Mouse (Mus musculus): ENCODE data around the gene Myo18a. TPM values are rescaled to one million over a fixed set of nuclear protein-coding genes. Genes with fewer than 3 reads are reported as not detected.

Gene Myo18a
- polyA plus RNA-seq, 1 experiment from 2014 or later: 44.9 TPM

DNA sequence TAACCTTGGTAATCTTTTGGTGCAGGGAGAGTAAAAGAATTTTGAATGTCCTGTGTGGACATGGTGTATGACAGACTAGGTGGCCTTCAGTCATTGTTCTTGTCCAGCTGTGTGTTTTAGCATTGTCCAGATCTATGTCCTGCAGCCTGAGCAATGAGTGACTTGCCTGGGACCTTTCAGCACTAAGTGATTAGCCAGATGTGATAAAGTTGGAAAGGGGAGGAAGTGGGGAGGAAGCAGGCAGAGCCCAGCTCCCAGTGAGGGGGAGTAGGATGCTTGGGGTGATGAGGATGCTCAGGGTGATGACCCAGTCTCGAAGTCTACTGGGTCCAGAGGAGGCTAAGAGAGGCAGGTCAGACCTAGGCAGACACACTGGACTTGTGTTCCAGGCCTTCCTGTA, 16.2 kb downstream of the Myo18a start:
- no peak overlapping the region for H3K4me2 ChIP-seq (ENCODE audit: low read depth, low read length)
- WGBS: 83% methylated on average over 1 of the region's 1 CpGs
- peaks cover 25% of the 10 kb centered on the region for H3K4me1 ChIP-seq (ENCODE audit: control insufficient read depth, insufficient read depth, low read length)
- H3K9me3 ChIP-seq (replicated peaks; ENCODE audit: control insufficient read depth, low read length): no peaks in the 10 kb centered on the region
- no peak overlapping the region for H3K9ac ChIP-seq (ENCODE audit: low read length)
- ATAC-seq (ENCODE audit: insufficient read depth, low FRiP score): no peak
- no peak overlapping the region for H3K27ac ChIP-seq (ENCODE audit: low read length)
- H3K36me3 ChIP-seq (ENCODE audit: control insufficient read depth, insufficient read depth, low read length): 0 out of 2 replicates have a peak, but pooled peaks cover 7% of the 10 kb centered on the region
- H3K27me3 ChIP-seq (ENCODE audit: control insufficient read depth, insufficient read depth, low read length): no peaks in the 10 kb centered on the region
- H3K4me3 ChIP-seq (replicated peaks; ENCODE audit: low read length): no peak overlapping the region

DNA sequence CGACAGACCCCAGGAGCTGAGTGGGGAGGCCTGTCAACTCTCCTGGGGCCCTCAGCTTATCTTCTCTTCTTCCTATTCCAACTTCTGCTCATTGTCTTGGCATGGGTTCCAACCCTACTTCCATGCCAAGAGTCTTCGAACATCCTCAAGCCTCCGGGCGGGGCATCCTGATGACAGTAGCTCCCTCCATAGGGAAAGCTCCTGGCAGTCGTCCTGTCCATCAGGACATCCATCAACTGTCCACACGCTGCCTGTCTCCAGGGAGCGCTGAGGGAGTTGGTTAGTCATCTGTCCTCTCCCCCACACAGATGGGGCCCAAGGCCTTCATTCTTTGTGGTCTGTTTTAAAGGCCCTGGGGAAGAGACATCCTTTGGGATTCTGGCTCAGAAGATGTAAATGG, 18.0 kb downstream of the Myo18a start:
- H3K27me3 ChIP-seq (ENCODE audit: control insufficient read depth, insufficient read depth, low read length): no peaks in the 10 kb centered on the region
- H3K9ac ChIP-seq (ENCODE audit: low read length): no peak overlapping the region
- no peak for ATAC-seq (ENCODE audit: insufficient read depth, low FRiP score)
- H3K4me3 ChIP-seq (replicated peaks; ENCODE audit: low read length): no peak overlapping the region
- H3K9me3 ChIP-seq (replicated peaks; ENCODE audit: control insufficient read depth, low read length): no peaks in the 10 kb centered on the region
- H3K27ac ChIP-seq (ENCODE audit: low read length): no peak overlapping the region
- H3K4me2 ChIP-seq (ENCODE audit: low read depth, low read length): no peak overlapping the region
- peaks cover 36% of the 10 kb centered on the region for H3K4me1 ChIP-seq (ENCODE audit: control insufficient read depth, insufficient read depth, low read length)
- 60% methylated on average over 7 of the region's 7 CpGs for WGBS
- H3K36me3 ChIP-seq (ENCODE audit: control insufficient read depth, insufficient read depth, low read length): 0 out of 2 replicates have a peak, but pooled peaks cover 7% of the 10 kb centered on the region

DNA sequence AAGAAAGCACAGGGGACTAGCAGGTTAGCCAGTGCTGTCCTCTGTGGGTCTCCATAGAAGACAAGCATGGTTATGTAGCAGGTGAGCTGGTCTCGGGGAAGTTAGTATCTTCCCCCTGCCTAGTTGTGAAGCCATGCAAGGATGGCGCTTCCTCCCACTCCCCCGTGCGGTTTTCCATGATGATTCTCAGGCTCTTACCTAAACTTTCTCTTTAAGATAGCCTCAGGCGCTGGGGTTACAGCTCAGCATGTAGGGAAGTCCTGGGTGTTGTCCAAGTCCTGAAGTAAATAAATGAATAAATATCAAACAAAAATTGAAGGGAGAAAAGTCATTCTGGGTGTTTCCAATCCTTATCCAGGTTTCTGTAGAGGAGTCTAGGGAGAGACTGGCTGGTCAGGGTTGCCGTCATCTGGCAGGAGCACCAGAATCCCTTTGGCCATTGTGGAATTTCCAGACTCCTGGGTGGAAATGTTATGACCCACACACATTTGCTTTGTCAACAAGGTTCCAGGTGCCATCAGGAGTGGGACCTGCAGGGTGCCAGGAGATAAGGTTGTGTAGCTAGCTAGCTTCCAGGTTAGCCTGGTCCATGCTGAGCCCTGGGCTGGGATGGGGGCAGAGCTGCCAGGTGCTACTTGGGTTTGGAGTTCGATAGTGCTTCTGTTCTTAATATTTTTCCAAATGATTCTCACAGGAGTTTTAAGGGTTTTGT, 19.2 kb downstream of the Myo18a start:
- Histone ChIP-seq H3K9ac (ENCODE audit: low read length) (no peak overlapping the region), H3K4me1 (ENCODE audit: control insufficient read depth, insufficient read depth, low read length) (peaks cover 40% of the 10 kb centered on the region), H3K9me3 (replicated peaks; ENCODE audit: control insufficient read depth, low read length) (no peaks in the 10 kb centered on the region), H3K4me3 (replicated peaks; ENCODE audit: low read length) (no peak overlapping the region), H3K27me3 (ENCODE audit: control insufficient read depth, insufficient read depth, low read length) (no peaks in the 10 kb centered on the region), H3K27ac (ENCODE audit: low read length) (no peak overlapping the region), H3K4me2 (ENCODE audit: low read depth, low read length) (no peak overlapping the region), H3K36me3 (ENCODE audit: control insufficient read depth, insufficient read depth, low read length) (0 out of 2 replicates have a peak, but pooled peaks cover 7% of the 10 kb centered on the region)
- no peak for ATAC-seq (ENCODE audit: insufficient read depth, low FRiP score)
- 77% methylated on average over 7 of the region's 7 CpGs for WGBS

DNA sequence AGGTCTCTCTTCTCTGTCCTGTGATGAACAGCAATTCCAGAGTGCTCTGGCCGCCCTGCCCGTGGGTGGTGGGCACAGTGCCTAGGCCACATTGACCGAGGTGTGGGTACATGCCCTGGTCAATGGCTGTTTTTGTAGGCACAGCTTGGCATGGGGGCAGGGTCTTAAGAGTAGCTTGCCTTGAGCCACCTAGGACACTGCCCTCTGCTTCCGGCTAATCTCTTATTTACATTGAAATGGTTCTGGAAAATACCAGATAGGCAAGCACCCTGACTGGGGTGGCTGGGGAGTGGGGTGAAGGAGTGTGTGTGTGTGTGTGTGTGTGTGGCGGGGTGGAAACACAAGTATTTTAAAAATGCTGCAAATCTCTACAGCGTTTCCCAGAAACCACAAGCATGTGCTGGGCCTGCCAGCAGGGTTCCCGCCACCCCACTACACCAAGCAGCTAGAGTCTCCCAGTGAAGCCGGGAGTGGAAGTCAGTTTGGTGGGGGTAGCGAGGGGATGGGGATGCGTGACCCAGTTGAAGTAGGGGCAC, 20.2 kb downstream of the Myo18a start:
- no peak overlapping the region for H3K4me2 ChIP-seq (ENCODE audit: low read depth, low read length)

DNA sequence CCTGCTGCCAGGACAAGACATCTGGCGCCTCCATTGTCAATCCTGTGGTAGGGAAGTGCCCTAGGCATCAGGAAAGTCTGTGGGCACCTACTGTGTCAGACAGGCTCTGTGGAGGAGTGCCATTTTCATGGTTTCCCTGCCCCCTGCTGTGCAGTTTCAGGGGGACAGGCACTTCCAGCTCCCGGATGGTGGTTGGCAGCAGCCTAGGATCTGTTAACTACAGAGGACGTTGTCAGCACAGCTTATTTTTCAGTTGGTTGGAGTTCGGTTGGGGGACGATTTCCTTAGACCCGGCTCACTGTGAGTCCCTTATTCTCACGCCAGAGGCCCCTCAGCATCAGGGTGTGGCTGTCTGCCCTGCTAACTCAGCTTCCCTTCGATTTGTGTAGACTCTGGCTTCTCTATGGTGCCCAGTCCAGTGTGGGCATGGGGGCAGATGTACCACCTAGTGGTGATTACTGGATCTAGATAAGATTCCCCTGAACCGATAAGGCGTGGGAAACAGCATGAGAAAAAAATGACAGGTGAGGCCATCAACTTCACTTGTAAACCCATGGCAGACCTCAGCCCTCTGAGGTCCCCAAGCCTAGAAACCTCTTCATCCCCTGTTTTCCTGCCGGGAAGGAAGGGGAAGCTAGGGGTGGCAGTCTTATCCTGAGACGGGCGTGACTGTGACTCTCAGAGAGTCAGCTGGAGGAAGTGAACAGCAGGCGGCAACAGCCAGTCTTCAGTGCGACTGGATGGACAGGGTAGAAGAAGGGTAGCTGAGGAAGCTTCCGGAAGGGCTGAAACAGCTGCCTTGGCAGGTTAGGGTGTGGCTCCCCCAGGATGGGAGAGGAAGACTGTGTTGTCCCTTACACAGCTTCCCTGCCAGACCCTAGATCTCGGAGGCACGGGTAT, 21.0 kb downstream of the Myo18a start:
- Histone ChIP-seq H3K27me3 (ENCODE audit: control insufficient read depth, insufficient read depth, low read length) (no peaks in the 10 kb centered on the region), H3K4me3 (replicated peaks; ENCODE audit: low read length) (no peak overlapping the region), H3K36me3 (ENCODE audit: control insufficient read depth, insufficient read depth, low read length) (no peaks in the 10 kb centered on the region), H3K4me2 (ENCODE audit: low read depth, low read length) (peak overlapping the region; percentile 23; the same call in 1 of the 2 replicates), H3K27ac (ENCODE audit: low read length) (peak overlapping the region; percentile 97), H3K9me3 (replicated peaks; ENCODE audit: control insufficient read depth, low read length) (no peaks in the 10 kb centered on the region), H3K9ac (ENCODE audit: low read length) (peak overlapping the region; percentile 29; the same call in 1 of the 2 replicates), H3K4me1 (ENCODE audit: control insufficient read depth, insufficient read depth, low read length) (peaks cover 40% of the 10 kb centered on the region)
- ATAC-seq (ENCODE audit: insufficient read depth, low FRiP score): peak; percentile 20; the same call in 1 of the 2 replicates
- 42% methylated on average over 18 of the region's 18 CpGs for WGBS

More for the DNA sequence above, 20.2 kb downstream of the Myo18a start:
- WGBS: 60% methylated on average over 10 of the region's 10 CpGs
- H3K9ac ChIP-seq (ENCODE audit: low read length): 0 out of 2 replicates have a peak overlapping the region, but pooled peaks have one; percentile 29
- no peaks in the 10 kb centered on the region for H3K27me3 ChIP-seq (ENCODE audit: control insufficient read depth, insufficient read depth, low read length)
- peak overlapping the region; percentile 97; the same call in 1 of the 2 replicates for H3K27ac ChIP-seq (ENCODE audit: low read length)
- H3K4me3 ChIP-seq (replicated peaks; ENCODE audit: low read length): no peak overlapping the region
- peaks cover 40% of the 10 kb centered on the region for H3K4me1 ChIP-seq (ENCODE audit: control insufficient read depth, insufficient read depth, low read length)
- no peaks in the 10 kb centered on the region for H3K9me3 ChIP-seq (replicated peaks; ENCODE audit: control insufficient read depth, low read length)
- no peaks in the 10 kb centered on the region for H3K36me3 ChIP-seq (ENCODE audit: control insufficient read depth, insufficient read depth, low read length)
- no peak for ATAC-seq (ENCODE audit: insufficient read depth, low FRiP score)

DNA sequence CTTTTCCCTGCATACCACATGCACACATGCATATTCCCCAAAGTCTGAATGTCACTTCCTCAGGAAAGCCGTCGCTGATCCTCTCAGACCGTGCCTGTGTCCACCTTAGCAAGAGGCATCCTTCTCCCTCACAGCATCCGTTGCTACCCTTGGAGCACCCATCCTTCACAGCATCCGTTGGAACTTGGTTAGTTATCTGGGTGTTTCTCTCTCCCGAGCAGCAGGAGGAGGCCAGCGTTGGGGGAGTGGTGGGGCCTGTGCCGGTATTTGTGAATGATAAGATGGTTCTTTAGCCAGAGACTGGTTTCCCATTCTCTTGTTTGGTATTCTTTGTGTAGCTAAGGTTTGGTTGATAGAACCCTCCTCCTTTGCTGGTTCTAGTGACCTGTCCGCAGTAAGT, 21.8 kb downstream of the Myo18a start:
- Histone ChIP-seq H3K27me3 (ENCODE audit: control insufficient read depth, insufficient read depth, low read length) (no peaks in the 10 kb centered on the region), H3K4me1 (ENCODE audit: control insufficient read depth, insufficient read depth, low read length) (peaks cover 40% of the 10 kb centered on the region), H3K27ac (ENCODE audit: low read length) (peak overlapping the region; percentile 97), H3K4me2 (ENCODE audit: low read depth, low read length) (0 out of 2 replicates have a peak overlapping the region, but pooled peaks have one; percentile 23), H3K9ac (ENCODE audit: low read length) (peak overlapping the region; percentile 62), H3K36me3 (ENCODE audit: control insufficient read depth, insufficient read depth, low read length) (no peaks in the 10 kb centered on the region), H3K9me3 (replicated peaks; ENCODE audit: control insufficient read depth, low read length) (no peaks in the 10 kb centered on the region), H3K4me3 (replicated peaks; ENCODE audit: low read length) (no peak overlapping the region)
- ATAC-seq (ENCODE audit: insufficient read depth, low FRiP score): no peak
- 58% methylated on average over 9 of the region's 9 CpGs for WGBS

DNA sequence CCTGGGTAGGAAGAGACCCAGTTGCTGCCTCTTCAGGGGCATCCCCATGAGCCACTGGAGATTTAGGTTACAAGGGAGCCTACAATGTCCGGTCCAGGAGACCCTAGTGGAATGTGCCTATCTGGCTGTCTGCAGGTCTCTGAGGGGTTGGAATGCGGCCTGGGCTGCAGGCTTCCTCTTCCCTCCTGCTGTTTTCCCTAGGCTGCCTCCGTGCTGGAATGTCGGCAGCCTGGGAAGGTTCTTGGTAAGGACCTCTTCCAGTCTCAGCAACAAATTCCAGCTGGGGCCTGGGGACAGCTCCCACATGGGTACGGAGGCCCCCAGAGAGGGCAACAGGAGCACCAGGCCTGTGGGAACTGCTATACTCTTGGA, 22.3 kb downstream of the Myo18a start:
- peak overlapping the region; percentile 97 for H3K27ac ChIP-seq (ENCODE audit: low read length)
- ATAC-seq (ENCODE audit: insufficient read depth, low FRiP score): 0 out of 2 replicates have a peak, but pooled peaks have one; percentile 3
- no peaks in the 10 kb centered on the region for H3K27me3 ChIP-seq (ENCODE audit: control insufficient read depth, insufficient read depth, low read length)
- 15% methylated on average over 5 of the region's 5 CpGs for WGBS
- H3K9ac ChIP-seq (ENCODE audit: low read length): peak overlapping the region; percentile 62
- H3K4me2 ChIP-seq (ENCODE audit: low read depth, low read length): peak overlapping the region; percentile 23; the same call in 1 of the 2 replicates
- H3K36me3 ChIP-seq (ENCODE audit: control insufficient read depth, insufficient read depth, low read length): no peaks in the 10 kb centered on the region
- H3K9me3 ChIP-seq (replicated peaks; ENCODE audit: control insufficient read depth, low read length): no peaks in the 10 kb centered on the region
- H3K4me3 ChIP-seq (replicated peaks; ENCODE audit: low read length): 0 out of 2 replicates have a peak overlapping the region, but pooled peaks have one; percentile 1
- peaks cover 45% of the 10 kb centered on the region for H3K4me1 ChIP-seq (ENCODE audit: control insufficient read depth, insufficient read depth, low read length)

DNA sequence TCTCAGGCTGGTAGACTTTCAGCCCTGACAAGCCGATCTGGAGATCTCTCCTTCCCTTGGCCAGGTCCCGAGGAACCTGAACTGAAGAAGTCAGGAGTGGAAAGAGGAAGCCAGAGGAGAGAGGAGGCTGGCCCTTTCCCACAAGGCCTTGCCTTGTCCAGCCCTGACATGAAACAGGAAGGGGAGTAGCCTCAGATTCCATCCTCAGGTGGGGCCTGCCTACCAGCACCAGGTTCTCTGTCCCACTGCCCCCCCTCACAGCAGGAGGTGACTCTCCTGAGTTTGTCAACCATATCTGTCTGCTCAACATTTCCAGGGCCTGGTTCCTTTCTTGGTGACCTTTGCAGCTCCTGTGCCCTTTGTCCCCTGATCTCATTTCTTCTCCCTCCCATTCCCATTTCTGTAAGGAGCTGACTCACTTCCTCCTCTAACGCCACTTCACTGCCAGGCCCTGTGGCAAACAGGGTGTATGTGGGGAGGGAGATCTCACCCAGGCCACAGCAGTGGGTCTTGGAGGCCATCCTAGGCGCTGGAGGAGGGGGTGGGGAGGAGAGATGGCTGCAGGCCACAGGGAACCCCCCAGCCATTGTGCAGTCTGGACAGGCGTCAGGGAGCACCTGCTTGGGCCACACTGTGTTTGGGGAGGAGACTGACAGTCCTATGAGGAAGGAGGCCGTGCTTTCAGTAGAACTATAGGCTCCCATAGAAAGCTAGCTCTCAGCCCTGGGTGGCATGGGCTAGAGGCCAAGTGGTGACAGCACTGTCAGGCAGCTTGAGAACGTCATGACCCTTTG, 22.9 kb downstream of the Myo18a start:
- no peaks in the 10 kb centered on the region for H3K9me3 ChIP-seq (replicated peaks; ENCODE audit: control insufficient read depth, low read length)
- peak overlapping the region; percentile 23; the same call in 1 of the 2 replicates for H3K4me2 ChIP-seq (ENCODE audit: low read depth, low read length)
- peak; percentile 78; the same call in 1 of the 2 replicates for ATAC-seq (ENCODE audit: insufficient read depth, low FRiP score)
- H3K4me3 ChIP-seq (replicated peaks; ENCODE audit: low read length): 0 out of 2 replicates have a peak overlapping the region, but pooled peaks have one; percentile 1
- no peaks in the 10 kb centered on the region for H3K27me3 ChIP-seq (ENCODE audit: control insufficient read depth, insufficient read depth, low read length)
- H3K36me3 ChIP-seq (ENCODE audit: control insufficient read depth, insufficient read depth, low read length): no peaks in the 10 kb centered on the region
- 43% methylated on average over 7 of the region's 7 CpGs for whole genome bisulfite sequencing
- peak overlapping the region; percentile 97 for H3K27ac ChIP-seq (ENCODE audit: low read length)
- H3K4me1 ChIP-seq (ENCODE audit: control insufficient read depth, insufficient read depth, low read length): peaks cover 50% of the 10 kb centered on the region
- H3K9ac ChIP-seq (ENCODE audit: low read length): peak overlapping the region; percentile 62
